Mouse (Mus musculus): ENCODE results near the gene Ccnyl1.

The Ccnyl1 gene

DNA sequence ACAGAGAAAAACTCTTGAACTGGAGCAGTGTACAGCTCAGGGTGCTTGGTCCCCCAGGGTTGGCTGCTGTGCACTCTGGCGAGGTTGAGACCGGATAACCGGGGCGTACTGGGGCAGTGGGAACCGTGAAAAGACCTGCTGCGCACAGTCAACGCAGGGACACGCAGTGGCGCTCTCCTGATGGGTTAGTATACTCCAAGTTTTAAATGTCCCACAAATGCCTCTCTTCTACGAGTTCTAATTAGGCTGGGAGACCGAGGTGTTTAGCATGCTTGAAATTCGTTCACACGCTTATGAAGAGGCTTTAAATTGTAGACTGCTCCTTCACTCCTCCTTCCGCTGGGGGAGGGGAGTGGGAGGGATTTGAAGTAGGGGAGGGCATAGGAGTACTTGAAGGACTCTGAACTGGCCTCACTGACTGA lies 48.4 kb downstream of the Ccnyl1 start:
- 2% methylated on average over 14 of the region's 14 CpGs for WGBS

DNA sequence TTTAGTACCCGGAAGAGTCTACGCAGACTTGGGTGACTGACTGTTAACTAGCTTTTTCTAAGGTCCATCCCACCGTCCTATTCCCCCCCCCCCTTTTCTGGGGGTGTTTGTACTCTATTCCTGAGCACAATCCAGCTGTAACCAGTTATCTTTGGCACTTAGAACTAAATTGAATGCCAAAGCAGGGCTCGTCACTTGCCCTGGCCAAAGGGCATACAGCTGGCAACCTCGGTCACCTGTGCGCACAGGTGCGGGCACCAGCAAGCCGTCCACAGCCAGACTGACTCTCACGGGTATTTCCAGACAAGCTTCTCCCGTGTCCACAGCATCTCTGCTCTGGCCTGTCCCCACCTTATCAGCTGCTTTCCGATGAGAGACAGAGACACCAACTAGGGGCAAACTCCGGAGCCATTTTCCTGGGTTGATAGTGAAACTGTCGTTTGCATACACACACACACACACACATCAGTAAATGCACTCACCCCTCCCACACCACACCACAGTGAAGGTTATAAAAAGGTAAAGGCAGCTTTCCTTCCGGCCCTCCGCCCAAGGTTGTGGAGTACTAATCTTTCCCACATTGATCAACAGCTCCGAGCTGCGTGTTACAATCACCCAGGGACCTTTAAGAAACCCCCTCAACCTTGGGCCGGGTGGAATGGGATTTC lies 52.6 kb downstream of the Ccnyl1 start:
- WGBS = 94% methylated on average over 18 of the region's 18 CpGs

DNA sequence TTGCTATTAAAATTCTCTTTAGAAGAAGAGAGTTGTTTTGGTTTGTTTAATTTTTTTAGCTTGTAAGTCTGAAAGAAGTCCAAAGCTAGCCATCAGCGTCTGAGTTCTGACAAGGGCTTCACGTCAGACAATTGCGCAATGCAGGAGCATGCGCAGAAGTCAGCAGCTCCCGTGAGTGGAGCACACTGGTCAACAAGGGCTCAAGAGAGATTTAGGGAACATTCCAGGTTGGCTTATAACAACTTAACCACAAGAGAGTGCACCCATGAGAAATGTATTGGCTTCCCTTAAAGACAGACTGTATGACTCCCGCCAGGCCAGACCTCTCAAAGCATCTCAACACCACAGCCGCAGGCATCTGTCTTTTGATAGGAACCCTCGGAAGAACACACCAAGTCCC lies 62.9 kb downstream of the Ccnyl1 start:
- WGBS = 94% methylated on average over 8 of the region's 8 CpGs

DNA sequence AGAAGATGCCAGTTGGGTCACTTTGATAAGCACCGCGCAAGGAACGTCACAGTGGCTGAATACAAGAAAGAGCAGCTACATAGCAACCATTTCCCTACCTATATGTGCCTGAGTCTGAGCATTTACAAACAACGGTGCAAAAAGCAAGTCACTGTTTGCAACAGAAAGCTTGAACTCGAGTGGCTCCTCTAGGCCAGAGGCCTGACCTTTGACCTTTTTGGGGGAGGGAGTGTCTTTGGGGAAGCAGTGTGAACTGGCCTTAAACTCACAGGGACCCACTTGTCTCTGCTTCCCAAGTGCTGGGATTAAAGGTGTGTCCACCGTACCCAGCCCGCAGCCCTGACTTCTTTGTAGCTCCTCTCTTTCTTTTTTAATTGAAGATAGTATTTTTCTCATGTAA lies 63.4 kb downstream of the Ccnyl1 start:
- WGBS = 76% methylated on average over 7 of the region's 7 CpGs

DNA sequence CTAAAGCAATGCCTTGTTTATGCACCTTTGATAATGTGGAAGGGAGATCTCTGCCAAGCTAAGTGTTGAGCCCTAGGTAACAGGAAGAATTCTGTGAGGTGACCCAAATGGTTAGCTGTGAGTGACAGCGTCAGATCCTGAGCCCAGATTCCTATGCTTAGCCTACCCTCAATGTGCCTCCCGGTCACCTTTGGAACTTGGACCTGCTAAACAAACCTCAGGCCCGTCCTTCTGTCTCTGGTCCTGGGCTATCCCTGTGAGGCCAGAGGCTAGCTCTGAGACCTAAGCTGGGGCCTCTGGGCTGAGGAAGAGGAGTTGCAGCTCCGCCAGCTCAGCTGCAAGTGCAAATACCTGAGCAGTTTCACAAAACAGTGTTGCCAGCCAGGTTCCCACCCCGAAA lies 64.4 kb downstream of the Ccnyl1 start:
- WGBS = 96% methylated on average over 5 of the region's 5 CpGs

DNA sequence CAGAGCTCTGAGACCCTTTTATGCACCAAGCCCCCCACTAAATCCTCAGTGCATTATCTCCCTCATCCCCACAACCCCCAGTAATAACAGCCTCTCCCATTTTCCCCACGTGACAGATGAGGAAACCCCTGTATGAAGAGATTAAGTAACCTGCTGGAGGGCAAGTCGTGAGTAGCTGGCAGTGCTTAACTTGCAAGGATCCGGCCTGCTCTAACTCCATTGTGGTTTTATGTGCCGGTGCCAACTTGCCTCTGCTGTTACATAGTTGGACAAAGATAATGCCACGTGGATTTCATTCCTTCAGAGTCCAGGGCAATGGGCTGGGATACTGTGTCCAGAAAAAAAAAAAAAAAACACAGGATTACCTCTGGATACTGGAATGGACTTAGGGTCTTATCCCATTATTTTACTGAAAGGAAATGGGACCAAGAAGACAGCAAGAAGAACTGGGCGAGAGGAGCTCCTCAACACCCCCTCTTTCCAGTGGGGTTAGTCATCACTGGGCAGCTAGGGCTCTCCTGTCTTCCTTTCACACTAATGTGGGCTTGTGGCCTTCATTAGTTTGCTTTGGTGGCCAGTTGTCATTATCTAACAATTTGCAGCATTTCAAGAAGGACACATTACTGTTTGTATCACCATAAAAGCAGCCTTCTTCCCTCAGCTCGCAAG lies 65.8 kb downstream of the Ccnyl1 start:
- 77% methylated on average over 7 of the region's 7 CpGs for whole genome bisulfite sequencing

DNA sequence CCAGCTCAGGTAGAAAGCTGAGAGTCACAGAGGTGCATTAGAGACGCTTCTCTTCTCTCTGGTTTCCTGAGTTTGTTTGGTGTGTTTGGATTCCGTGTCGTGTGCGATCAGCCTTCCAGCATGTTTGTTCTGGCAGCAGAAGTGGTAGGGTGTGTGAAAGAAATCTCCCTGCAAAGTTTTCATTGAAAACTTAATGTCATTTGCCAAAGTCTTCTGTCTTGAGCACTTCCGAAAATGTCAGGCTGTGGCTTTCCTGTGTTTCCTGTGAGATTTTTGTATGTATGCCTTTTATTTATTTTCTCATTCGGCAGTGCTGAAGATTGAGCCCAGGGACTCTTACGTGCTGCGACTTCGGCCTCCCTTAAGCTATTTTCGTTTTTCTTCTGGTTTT lies 66.4 kb downstream of the Ccnyl1 start:
- 69% methylated on average over 10 of the region's 10 CpGs for WGBS

DNA sequence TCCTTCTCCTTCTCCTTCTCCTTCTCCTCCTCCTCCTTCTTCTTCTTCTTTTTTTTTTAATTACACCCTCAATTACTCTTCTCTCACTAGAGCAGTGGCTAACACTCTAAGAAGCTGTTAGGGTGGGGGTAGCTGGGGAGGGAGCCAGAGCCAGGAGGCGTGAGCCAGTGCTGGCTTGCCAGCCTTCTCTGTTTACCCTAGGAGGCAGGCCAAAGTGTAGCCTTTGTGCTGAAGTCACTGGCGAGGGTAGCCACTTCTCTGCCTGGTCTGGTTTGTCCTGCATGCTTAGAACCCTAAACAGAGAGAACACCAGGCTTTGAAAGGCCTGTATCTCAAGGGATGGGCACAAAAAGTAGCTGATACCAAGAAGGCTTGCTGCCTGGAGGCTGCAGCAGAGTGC lies 67.0 kb downstream of the Ccnyl1 start:
- 48% methylated on average over 2 of the region's 2 CpGs for WGBS

DNA sequence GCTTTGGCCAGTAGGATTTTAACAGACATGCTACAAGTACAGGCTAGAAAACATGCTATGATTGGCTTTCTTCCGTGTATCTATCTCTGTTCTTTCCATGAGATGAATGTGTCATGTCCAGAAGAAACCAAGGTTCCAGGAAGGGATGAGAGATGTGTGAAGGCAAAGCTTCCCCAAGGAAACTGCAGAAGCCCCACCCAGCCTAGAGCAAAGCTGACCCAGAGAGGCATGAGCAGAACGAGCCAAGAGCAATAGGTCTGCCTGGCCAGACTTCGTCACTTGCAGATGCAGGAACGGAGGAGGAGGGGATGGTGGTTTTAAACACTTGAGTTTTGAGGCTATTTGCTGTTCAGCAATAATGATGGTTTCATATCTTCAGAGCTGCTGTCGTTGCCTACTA lies 67.5 kb downstream of the Ccnyl1 start:
- 88% methylated on average over 5 of the region's 5 CpGs for WGBS

DNA sequence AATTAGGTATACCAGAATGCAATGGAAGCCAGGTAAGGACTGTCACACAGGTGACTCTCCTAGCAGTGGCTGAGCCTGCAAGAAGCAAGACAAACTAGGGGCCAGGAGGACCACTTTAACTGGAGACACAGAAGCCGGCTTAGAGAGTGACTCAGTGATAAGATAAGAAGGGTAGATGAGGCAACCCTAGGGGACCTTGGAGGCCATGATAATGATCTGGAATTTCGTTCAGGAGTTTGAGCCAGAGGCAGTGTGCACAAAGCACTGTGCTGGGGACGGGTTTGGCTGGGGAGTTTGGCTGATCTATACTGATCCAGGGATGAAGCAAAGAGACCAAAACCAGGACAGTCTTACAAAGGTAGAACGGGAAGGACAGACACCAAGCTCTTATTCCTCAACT lies 71.4 kb downstream of the Ccnyl1 start:
- 90% methylated on average over 4 of the region's 4 CpGs for WGBS

DNA sequence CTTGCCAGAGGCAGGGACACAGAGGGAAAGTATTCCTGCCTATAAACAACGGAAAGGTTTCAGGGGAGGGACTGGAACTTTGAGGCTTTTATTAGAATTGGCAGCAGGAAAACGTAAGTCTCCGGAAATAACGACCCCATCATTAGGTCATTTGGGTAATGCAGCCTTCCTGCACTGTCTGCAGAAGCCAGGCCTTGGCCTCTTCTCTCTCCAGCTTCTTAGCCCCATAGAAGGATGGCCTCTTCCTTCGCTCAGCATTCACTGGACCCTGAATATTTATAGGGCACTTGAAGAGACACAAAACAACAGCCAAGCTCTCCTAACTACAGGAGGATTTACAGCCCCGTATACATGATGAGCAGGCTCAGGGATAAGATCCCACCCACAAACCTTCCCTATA lies 79.9 kb downstream of the Ccnyl1 start:
- WGBS = 63% methylated on average over 6 of the region's 6 CpGs

DNA sequence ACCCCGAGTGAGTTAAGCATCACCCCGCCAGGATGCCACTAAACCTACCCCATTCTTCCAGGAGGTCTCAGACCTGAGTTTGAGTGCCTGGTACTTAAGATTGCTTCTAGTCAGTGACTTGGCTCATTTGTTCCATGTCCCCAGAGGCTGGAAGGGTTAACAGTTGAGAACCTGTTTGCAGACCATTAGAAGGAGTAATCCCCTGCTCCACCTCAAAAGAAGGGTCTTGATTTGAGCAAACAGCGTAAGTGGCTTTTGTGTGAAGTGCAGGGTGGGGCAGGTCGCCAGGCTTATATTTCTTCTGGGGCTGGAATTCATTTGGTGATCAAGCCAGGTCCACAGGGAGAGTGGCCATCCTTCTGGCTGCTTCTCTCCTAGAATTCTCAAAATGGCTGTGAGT lies 83.0 kb downstream of the Ccnyl1 start:
- WGBS = 90% methylated on average over 4 of the region's 4 CpGs

Data from cerebral cortex, adult 2 months (tissue).